Mouse (Mus musculus): Measurements from ENCODE around the gene Sbf2. TPM values are rescaled to one million over a fixed set of nuclear protein-coding genes. Genes with fewer than 3 reads are reported as not detected.

The Sbf2 gene
- polyA plus RNA-seq, 1 experiment from 2014 or later = 29.2 TPM

GRCm38 (mm10) chr7:110314401-110314890 lies 300.3 kb downstream of the Sbf2 start:
- H3K9me3 ChIP-seq = no peaks in the 10 kb centered on the region
- H3K9ac ChIP-seq = no peak overlapping the region
- H3K27me3 ChIP-seq = no peaks in the 10 kb centered on the region
- peaks cover 72% of the 10 kb centered on the region for H3K36me3 ChIP-seq
- H3K4me1 ChIP-seq = 0 out of 2 replicates have a peak, but pooled peaks cover 2% of the 10 kb centered on the region
- no peak for ATAC-seq (ENCODE audit: insufficient number of reproducible peaks, low FRiP score, low TSS enrichment, low read depth)
- H3K4me2 ChIP-seq = no peak overlapping the region
- H3K27ac ChIP-seq = no peak overlapping the region
- H3K4me3 ChIP-seq = no peak overlapping the region
- WGBS = 80% methylated on average over 7 of the region's 7 CpGs

GRCm38 (mm10) chr7:110313392-110314055 lies 301.2 kb downstream of the Sbf2 start:
- no peak overlapping the region for H3K4me3 ChIP-seq
- no peaks in the 10 kb centered on the region for H3K27me3 ChIP-seq
- ATAC-seq (ENCODE audit: insufficient number of reproducible peaks, low FRiP score, low TSS enrichment, low read depth) = no peak
- H3K27ac ChIP-seq = no peak overlapping the region
- peaks cover 76% of the 10 kb centered on the region for H3K36me3 ChIP-seq
- no peak overlapping the region for H3K4me2 ChIP-seq
- no peaks in the 10 kb centered on the region for H3K9me3 ChIP-seq
- no peak overlapping the region for H3K9ac ChIP-seq
- WGBS = 90% methylated on average over 9 of the region's 9 CpGs
- H3K4me1 ChIP-seq = 0 out of 2 replicates have a peak, but pooled peaks cover 2% of the 10 kb centered on the region

- no peak overlapping the region for H3K9ac ChIP-seq
- peaks cover 53% of the 10 kb centered on the region for H3K36me3 ChIP-seq
- no peak overlapping the region for H3K4me2 ChIP-seq
- no peaks in the 10 kb centered on the region for H3K27me3 ChIP-seq
- no peak for ATAC-seq (ENCODE audit: insufficient number of reproducible peaks, low FRiP score, low TSS enrichment, low read depth)
- no peak overlapping the region for H3K27ac ChIP-seq
- WGBS = 89% methylated on average over 8 of the region's 8 CpGs
- H3K4me3 ChIP-seq = no peak overlapping the region
- 0 out of 2 replicates have a peak, but pooled peaks cover 2% of the 10 kb centered on the region for H3K4me1 ChIP-seq
- no peaks in the 10 kb centered on the region for H3K9me3 ChIP-seq
Measured at GRCm38 (mm10) chr7:110309246-110309645, 305.5 kb downstream of the Sbf2 start.

DNA sequence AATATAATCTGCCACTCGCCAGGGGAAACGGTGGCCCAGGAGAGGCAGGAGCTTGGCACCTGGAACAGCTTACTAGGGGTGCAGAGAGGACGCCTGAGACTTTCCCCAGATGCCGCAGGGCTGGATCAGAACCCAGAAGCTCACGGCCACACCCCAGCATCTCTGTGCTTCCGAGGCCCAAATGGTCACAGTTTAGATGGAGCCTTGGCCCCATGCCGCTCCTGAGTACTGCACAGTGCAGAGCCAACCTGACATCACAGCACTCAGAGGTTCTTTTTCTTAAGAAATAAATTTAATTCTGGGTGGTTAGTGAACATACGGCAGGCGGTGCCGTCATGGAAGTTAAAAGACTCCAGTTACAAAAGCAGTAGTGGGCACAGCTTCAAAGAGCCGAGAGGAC lies 307.0 kb downstream of the Sbf2 start:
- Histone ChIP-seq H3K9ac (no peak overlapping the region), H3K4me1 (0 out of 2 replicates have a peak, but pooled peaks cover 2% of the 10 kb centered on the region), H3K27me3 (no peaks in the 10 kb centered on the region), H3K36me3 (peaks cover 41% of the 10 kb centered on the region), H3K9me3 (no peaks in the 10 kb centered on the region), H3K4me2 (no peak overlapping the region), H3K4me3 (no peak overlapping the region), H3K27ac (no peak overlapping the region)
- 78% methylated on average over 11 of the region's 11 CpGs for WGBS
- ATAC-seq (ENCODE audit: insufficient number of reproducible peaks, low FRiP score, low TSS enrichment, low read depth) = no peak

DNA sequence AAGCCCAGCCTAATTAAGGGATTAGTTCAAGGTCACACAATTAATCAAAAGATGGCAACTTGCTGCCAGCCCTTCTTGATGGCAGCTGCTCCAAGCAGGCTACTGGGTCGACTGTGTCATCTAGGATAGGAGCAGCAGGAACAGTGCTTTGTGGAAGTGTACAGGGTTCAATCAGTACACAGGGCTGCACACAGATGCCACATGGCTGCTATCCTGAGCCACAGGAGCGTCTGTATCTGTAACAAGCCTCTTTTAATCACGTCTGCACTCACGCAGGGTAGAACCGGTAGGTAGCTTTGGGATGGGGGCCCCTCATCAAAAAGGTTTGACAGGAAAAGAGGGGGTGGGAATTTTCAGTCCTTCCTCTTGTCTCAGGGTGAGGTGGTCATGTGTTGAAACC lies 308.4 kb downstream of the Sbf2 start:
- Histone ChIP-seq H3K4me1 (no peaks in the 10 kb centered on the region), H3K36me3 (peaks cover 27% of the 10 kb centered on the region), H3K4me3 (no peak overlapping the region), H3K27me3 (no peaks in the 10 kb centered on the region), H3K4me2 (no peak overlapping the region), H3K9ac (no peak overlapping the region), H3K27ac (no peak overlapping the region), H3K9me3 (no peaks in the 10 kb centered on the region)
- no peak for ATAC-seq (ENCODE audit: insufficient number of reproducible peaks, low FRiP score, low TSS enrichment, low read depth)
- 47% methylated on average over 5 of the region's 5 CpGs for WGBS

- H3K4me3 ChIP-seq = no peak overlapping the region
- ATAC-seq (ENCODE audit: insufficient number of reproducible peaks, low FRiP score, low TSS enrichment, low read depth) = no peak
- no peak overlapping the region for H3K4me2 ChIP-seq
- no peaks in the 10 kb centered on the region for H3K9me3 ChIP-seq
- no peak overlapping the region for H3K9ac ChIP-seq
- 88% methylated on average over 4 of the region's 4 CpGs for WGBS
- peaks cover 25% of the 10 kb centered on the region for H3K36me3 ChIP-seq
- no peaks in the 10 kb centered on the region for H3K4me1 ChIP-seq
- H3K27me3 ChIP-seq = no peaks in the 10 kb centered on the region
- no peak overlapping the region for H3K27ac ChIP-seq
Measured at GRCm38 (mm10) chr7:110305486-110305885, 309.2 kb downstream of the Sbf2 start.

GRCm38 (mm10) chr7:110302886-110303285 lies 311.8 kb downstream of the Sbf2 start:
- Histone ChIP-seq H3K4me3 (no peak overlapping the region), H3K27ac (no peak overlapping the region), H3K9me3 (no peaks in the 10 kb centered on the region), H3K36me3 (peaks cover 5% of the 10 kb centered on the region; the same call in 1 of the 2 replicates), H3K27me3 (no peaks in the 10 kb centered on the region), H3K9ac (no peak overlapping the region), H3K4me1 (peaks cover 4% of the 10 kb centered on the region), H3K4me2 (no peak overlapping the region)
- no peak for ATAC-seq (ENCODE audit: insufficient number of reproducible peaks, low FRiP score, low TSS enrichment, low read depth)
- WGBS = 66% methylated on average over 6 of the region's 6 CpGs

DNA sequence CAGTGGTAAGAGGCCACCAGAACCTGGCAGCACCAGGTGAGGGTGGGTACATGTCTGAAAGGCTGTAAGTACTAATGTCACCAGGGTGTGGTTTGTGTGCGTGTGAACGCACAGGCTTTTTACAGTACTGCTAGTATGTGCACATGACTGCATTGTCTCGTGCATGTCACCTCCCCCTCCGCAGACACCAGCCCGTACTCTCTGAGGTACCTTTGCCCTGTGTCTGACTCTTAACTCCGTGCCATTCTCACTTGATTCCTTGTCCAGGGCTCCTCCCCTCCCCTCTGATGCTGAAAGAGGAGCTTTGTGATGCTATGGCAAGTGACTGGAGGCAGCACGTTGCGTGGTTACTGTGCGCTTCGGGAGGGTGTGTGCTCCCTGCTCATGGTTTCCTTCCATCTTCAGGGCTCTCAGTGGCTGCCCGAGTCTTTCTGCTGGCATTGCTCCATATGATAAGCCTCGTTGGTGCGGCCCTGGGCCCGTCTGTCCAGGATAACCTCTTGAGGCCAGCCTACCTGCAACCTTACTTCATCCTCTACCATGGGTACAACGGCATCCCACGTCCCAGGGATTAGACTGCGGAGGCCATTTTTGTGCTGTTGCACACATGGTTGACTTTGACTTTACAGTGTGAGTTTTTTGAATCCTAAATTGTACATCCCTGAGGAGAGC lies 315.8 kb downstream of the Sbf2 start:
- H3K9me3 ChIP-seq = no peaks in the 10 kb centered on the region
- no peak overlapping the region for H3K27ac ChIP-seq
- H3K9ac ChIP-seq = no peak overlapping the region
- 85% methylated on average over 17 of the region's 17 CpGs for WGBS
- H3K4me1 ChIP-seq = peaks cover 22% of the 10 kb centered on the region
- no peak for ATAC-seq (ENCODE audit: insufficient number of reproducible peaks, low FRiP score, low TSS enrichment, low read depth)
- H3K36me3 ChIP-seq = no peaks in the 10 kb centered on the region
- no peak overlapping the region for H3K4me3 ChIP-seq
- H3K27me3 ChIP-seq = no peaks in the 10 kb centered on the region
- H3K4me2 ChIP-seq = no peak overlapping the region

- Histone ChIP-seq H3K27ac (peak overlapping the region; percentile 83), H3K9me3 (no peaks in the 10 kb centered on the region), H3K27me3 (no peaks in the 10 kb centered on the region), H3K4me3 (no peak overlapping the region), H3K36me3 (no peaks in the 10 kb centered on the region), H3K4me2 (no peak overlapping the region), H3K9ac (no peak overlapping the region), H3K4me1 (peaks cover 22% of the 10 kb centered on the region)
- ATAC-seq (ENCODE audit: insufficient number of reproducible peaks, low FRiP score, low TSS enrichment, low read depth) = no peak
- 80% methylated on average over 7 of the region's 7 CpGs for WGBS
Measured at GRCm38 (mm10) chr7:110298090-110298489, 316.6 kb downstream of the Sbf2 start.

GRCm38 (mm10) chr7:110297611-110298010 lies 317.1 kb downstream of the Sbf2 start:
- Histone ChIP-seq H3K9me3 (no peaks in the 10 kb centered on the region), H3K27me3 (no peaks in the 10 kb centered on the region), H3K4me3 (no peak overlapping the region), H3K27ac (peak overlapping the region; percentile 83), H3K9ac (no peak overlapping the region), H3K4me2 (0 out of 2 replicates have a peak overlapping the region, but pooled peaks have one; percentile 22), H3K36me3 (no peaks in the 10 kb centered on the region), H3K4me1 (peaks cover 22% of the 10 kb centered on the region)
- 26% methylated on average over 4 of the region's 4 CpGs for WGBS
- ATAC-seq (ENCODE audit: insufficient number of reproducible peaks, low FRiP score, low TSS enrichment, low read depth) = peak; percentile 9; the same call in 1 of the 2 replicates

DNA sequence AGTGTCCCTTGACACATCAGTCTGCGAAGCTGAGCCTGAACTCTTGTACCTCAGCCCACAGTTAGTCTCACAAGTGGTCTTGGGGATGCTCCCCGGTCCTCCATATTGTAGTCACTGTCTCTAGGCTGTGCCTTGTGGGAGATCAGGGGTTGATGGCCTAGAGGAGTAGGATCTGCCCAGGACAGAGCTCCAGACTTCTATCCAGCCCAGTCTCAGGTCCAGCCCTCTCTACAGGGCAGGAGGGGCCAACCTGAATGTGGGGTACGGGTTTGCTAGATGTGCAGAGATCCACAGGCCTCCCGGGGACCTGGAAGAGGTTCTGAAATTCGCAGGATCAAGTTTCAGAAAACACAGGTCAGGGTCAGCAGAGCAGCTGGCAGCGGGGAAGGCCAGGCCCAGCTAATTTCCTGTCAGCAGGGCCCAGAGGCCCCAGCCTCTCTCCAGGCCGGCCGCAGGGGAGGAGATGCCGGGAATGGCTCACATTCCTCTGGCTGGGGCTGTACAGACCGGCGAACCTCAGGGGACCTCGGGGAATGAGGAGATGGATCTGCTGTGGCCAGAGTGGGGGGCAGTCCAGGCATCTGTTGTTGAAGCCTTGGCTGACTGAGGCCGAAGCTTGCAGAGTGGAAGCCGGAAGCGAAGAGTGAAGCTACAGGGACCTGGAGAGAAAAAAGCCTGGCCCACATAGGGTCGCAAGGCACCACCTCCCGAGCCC lies 317.7 kb downstream of the Sbf2 start:
- Histone ChIP-seq H3K4me2 (0 out of 2 replicates have a peak overlapping the region, but pooled peaks have one; percentile 22), H3K36me3 (no peaks in the 10 kb centered on the region), H3K27me3 (no peaks in the 10 kb centered on the region), H3K4me3 (no peak overlapping the region), H3K9ac (no peak overlapping the region), H3K4me1 (peaks cover 22% of the 10 kb centered on the region), H3K27ac (peak overlapping the region; percentile 83), H3K9me3 (no peaks in the 10 kb centered on the region)
- ATAC-seq (ENCODE audit: insufficient number of reproducible peaks, low FRiP score, low TSS enrichment, low read depth) = peak; percentile 81
- 18% methylated on average over 17 of the region's 17 CpGs for WGBS

DNA sequence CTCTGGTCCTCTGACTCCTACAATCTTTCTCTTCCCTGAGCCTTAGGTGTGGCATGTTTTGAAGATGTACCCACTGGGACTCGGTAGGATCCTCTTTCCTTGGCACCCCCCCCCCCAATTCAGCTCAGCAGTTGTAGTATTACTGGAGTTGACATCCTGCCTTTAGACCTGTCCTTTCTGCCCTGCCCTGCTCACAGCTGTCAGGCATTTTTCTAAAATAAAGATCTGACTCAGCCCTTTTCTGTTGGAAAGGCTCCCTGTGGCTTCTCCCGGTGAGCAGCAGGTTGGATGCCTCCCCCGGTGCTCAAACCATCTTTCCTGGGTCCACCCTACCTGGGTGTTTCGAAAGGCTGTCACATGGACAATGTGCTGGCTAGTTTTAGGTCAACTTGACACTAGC lies 325.1 kb downstream of the Sbf2 start:
- no peak for ATAC-seq (ENCODE audit: insufficient number of reproducible peaks, low FRiP score, low TSS enrichment, low read depth)
- WGBS = 81% methylated on average over 4 of the region's 4 CpGs
- Histone ChIP-seq H3K27ac (no peak overlapping the region), H3K9me3 (no peaks in the 10 kb centered on the region), H3K4me2 (no peak overlapping the region), H3K4me3 (no peak overlapping the region), H3K4me1 (peaks cover 15% of the 10 kb centered on the region), H3K36me3 (peaks cover 11% of the 10 kb centered on the region), H3K9ac (no peak overlapping the region), H3K27me3 (no peaks in the 10 kb centered on the region)
